Mouse (Mus musculus): ENCODE results near the gene Aurkb.
"Not testable (repeated sequence)": the region's sequence is repeated elsewhere in the genome, so short reads cannot be mapped to it uniquely, and the experiment has no call there.

Gene Aurkb

GRCm38 (mm10) chr11:69045531-69046394 is at the start of gene Aurkb:
Gene Aurkb (plus strand): TSS chr11:69045647.
- DNase-seq = peak; percentile 79

GRCm38 (mm10) chr11:68997080-68997479 is 48.4 kb upstream of the Aurkb start:
- DNase-seq = no peak

GRCm38 (mm10) chr11:69002782-69003181 is 42.7 kb upstream of the Aurkb start:
- not testable (repeated sequence) for DNase-seq

- no peak for DNase-seq
Measured at GRCm38 (mm10) chr11:69003592-69003991, 41.9 kb upstream of the Aurkb start.

GRCm38 (mm10) chr11:69005193-69005592 is 40.3 kb upstream of the Aurkb start:
- no peak for DNase-seq

GRCm38 (mm10) chr11:69006575-69006974 is 38.9 kb upstream of the Aurkb start:
- DNase-seq = not testable (repeated sequence)

- DNase-seq = peak; percentile 86
Measured at GRCm38 (mm10) chr11:69008182-69009121, 37.0 kb upstream of the Aurkb start, which contains the start of gene Pfas. Gene Pfas (minus strand): TSS chr11:69008460.

GRCm38 (mm10) chr11:69009508-69009907 is 35.9 kb upstream of the Aurkb start:
- no peak for DNase-seq

- DNase-seq = no peak
Measured at GRCm38 (mm10) chr11:69010400-69011323, 34.8 kb upstream of the Aurkb start.

GRCm38 (mm10) chr11:69011445-69011844 is 34.0 kb upstream of the Aurkb start:
- not testable (repeated sequence) for DNase-seq

GRCm38 (mm10) chr11:69012071-69012601 is 33.3 kb upstream of the Aurkb start:
- peak; percentile 96 for DNase-seq

GRCm38 (mm10) chr11:69015644-69016441 is 29.6 kb upstream of the Aurkb start, which contains the start of gene Ctc1:
Gene Ctc1 (plus strand): TSS chr11:69015911.
- DNase-seq = peak; percentile 90

- DNase-seq = no peak
Measured at GRCm38 (mm10) chr11:69016755-69017154, 28.7 kb upstream of the Aurkb start.

GRCm38 (mm10) chr11:69020691-69021090 is 24.8 kb upstream of the Aurkb start:
- no peak for DNase-seq

- DNase-seq = no peak
Measured at GRCm38 (mm10) chr11:69026562-69026961, 18.9 kb upstream of the Aurkb start.

- DNase-seq = no peak
Measured at GRCm38 (mm10) chr11:69028805-69029204, 16.6 kb upstream of the Aurkb start.

- no peak for DNase-seq
Measured at GRCm38 (mm10) chr11:69033552-69033951, 11.9 kb upstream of the Aurkb start.

- DNase-seq = no peak
Measured at GRCm38 (mm10) chr11:69034585-69034984, 10.9 kb upstream of the Aurkb start.

- DNase-seq = no peak
Measured at GRCm38 (mm10) chr11:69035411-69035810, 10.0 kb upstream of the Aurkb start.

GRCm38 (mm10) chr11:69035849-69036248 is 9.6 kb upstream of the Aurkb start:
- DNase-seq = peak; percentile 95

Data from kidney, adult 9 months (tissue).